Mouse (Mus musculus): ENCODE measurements at regions not wholly inside any gene's neighbourhood (a gene's known extent, or its start where the extent isn't known, plus 50 kb on each side); places are given as distances from the start of the nearest gene placed in this dataset.
A peak's percentile ranks its signal among the peaks of the same experiment; 100 is the strongest.

GRCm38 (mm10) chr10:111789264-111789663 is 183.2 kb upstream of the Krr1 start:
- no peak for DNase-seq

DNA sequence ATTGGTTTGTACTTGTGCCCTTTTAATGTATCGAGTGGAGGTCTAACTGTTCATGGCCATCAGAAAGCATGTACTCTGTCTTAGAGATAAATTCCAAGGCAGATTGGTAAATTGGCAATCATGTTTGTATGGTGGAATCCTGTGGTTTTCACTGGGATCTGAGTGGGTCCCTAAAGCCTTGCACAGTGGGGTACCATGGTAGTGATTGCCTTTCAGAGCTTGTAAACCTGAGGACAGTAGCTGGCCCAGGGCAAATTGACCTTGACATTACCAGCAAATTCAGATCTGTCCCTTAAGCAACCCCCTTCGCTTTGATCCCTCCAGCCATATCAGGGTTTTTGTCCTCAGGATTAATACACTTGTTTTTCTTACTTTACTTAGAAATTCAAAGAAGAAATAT is 181.6 kb upstream of the Krr1 start:
- DNase-seq = no peak

DNA sequence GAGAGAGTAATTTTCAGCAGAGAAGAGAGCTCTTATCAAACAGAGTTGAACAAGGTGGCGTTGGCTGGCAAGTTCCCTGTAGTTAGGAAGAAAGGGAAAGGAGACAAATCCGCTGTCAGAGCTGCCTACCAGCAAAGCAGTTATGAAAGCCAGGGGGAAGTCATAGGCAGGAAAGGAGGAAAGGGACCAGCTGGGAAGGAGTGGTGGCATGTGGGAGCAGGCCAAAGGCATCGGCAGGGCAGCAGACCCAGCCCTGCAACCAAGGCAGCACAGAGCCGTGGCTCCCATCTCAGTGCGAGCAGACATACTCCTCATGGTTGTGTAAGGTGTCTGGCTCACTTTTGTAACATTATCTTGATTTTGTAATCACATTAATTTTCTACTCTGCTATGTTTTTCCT is 177.4 kb upstream of the Krr1 start:
- DNase-seq = peak in 1 of 2 experiments; percentile 34

DNA sequence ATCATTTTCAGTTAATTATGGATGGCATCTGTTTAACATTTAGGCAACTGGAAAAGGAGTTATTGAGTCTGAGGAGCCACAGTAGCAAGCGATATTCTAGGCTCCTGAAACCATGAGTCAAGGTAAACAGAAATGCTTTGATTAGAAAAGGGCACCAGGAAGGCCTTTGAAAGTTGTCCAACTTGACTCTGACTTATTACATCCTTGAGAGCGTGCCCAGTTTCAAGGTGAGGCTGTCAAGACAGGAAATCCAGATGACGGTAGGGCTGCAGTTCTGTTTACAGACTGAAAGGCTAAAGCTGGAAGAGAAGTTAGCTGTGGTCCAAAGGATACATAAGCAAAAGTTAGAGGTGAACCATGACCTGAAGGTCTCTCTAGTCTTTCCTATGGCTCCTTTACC is 176.7 kb upstream of the Krr1 start:
- no peak for DNase-seq

GRCm38 (mm10) chr10:111798851-111799281 is 173.6 kb upstream of the Krr1 start:
- DNase-seq = peak; percentile 26 to 62

DNA sequence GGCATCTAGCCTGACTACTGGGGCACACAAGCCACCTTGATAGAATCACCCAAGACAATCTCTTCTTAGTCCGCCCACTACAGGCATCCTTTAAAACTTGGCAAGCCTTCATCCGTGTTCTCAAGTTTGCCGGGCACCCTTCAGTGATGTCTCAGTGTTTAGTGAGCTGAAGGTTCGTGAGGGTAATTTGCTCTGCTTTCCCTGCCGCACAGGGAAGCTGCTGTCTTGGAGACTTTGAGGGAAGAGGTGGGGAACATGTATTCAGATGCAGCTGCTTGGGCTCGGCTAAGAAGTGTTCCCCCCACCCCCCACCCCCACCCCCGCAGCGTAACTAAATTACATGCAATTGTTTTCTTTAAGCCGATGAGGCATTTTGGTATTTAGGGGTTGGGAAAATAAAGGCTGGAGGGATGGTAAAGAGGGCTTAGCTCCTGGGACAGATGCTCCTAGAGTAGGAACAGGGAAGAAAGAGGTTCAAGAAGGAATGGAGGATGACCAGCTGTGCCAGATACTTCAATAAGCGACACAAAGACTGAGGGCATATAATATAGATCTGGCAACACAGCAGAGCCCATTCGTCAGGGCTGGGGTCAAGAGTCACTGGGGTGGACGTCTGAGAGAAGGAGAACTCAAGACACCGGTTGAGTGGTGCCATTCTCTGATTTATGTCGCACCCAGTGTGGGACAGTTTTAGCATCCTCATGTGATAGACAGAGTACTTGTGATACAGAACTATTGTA is 172.4 kb upstream of the Krr1 start:
- no peak for DNase-seq

GRCm38 (mm10) chr10:111800590-111800935 is 171.9 kb upstream of the Krr1 start:
- DNase-seq = no peak

DNA sequence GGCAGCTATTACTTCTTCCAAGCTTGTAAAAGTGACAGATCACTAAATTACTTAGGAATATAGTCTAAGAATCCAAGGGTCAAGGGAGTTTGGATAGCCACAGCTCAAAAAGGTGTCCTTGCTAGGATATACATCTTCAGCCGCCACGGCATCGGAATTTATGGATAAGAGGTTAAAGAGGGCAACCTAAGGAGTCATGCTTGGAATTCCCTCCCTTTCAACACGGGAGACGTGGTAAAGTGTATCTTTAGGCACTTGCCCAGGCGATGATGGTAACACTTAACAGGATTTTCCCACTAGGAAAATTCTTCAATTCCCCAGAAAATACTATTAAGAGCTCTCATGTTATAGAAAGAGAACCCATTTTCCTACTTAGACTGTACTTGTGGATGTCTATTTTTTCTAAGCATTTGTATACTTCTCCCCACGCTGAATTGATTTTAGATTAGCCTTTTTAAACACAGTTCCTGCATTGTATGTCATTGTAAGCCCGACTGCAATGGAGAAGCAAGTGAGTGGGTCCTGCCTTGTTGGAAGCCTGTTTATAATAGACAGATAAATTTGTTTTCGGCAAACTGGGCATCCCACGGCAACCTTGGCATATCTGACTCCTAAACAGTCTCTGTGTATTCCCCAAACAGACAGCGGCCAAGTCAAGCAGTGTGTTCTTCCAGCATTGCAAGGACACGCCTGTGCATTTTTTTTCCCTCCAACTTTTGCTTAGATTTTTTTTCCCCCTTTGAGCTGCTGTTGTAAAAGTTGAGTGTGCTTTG is 171.3 kb upstream of the Krr1 start:
- peak in 1 of 2 experiments; percentile 26 for DNase-seq

- no peak for DNase-seq
Measured at GRCm38 (mm10) chr10:111801794-111802359, 170.6 kb upstream of the Krr1 start.

DNA sequence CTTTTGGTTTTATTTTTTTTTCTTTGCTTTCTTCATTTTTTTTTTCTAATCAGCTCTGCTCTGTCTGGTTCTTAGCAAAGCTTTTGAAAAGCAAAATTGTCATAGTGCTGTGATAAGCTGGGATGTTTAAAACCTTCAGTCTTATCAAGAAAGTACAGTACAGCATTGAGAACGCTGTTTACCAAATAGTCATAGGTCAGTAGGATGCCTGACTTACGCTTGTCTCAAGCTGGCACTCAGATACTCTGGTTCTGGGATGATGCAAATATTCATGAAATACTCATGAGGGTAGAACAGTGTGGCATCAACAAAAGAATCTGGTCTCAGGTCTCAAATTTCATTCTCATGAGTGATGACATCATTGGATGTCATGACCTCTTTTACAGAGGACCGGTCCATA is 166.1 kb upstream of the Krr1 start:
- DNase-seq = no peak

DNA sequence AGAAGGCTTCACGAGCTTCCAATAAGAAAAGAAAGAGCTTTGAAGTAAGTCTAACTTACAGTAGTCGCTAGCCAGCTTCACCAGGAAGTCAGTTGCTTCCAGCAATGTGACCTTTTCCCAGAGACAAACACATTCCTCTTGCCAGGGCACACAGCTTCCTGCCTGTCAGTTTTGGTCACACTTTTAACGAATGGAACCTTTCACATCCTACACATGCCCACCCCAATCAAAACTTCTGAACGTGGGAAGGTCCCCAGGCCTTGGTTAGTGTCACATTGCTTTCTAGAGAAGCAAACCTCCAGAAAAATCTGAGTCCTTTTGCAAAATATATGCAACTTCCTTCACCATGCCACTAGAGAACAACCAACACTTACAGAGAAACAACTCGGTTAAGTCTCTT is 165.5 kb upstream of the Krr1 start:
- DNase-seq = no peak

DNA sequence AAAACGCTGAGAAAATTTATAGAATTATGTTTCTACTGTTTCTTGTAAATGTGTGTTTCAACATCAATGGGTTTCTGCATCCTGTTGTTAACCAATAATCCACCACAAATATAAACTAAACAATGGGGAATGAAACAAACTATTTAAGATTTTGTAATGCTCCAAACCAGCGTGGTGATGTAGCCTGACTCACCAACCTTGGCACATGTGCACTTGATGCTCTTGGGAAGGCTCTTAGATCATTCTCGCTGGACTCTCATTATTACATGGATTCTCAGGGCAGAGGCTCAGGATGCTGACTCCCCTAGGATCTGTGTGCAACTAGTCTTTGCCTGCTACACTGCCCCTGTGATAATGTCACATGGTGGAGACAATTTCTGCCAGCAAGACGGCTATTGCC is 158.7 kb upstream of the Krr1 start:
- no peak for DNase-seq

- DNase-seq = no peak
Measured at GRCm38 (mm10) chr10:111814648-111815047, 157.8 kb upstream of the Krr1 start.

DNA sequence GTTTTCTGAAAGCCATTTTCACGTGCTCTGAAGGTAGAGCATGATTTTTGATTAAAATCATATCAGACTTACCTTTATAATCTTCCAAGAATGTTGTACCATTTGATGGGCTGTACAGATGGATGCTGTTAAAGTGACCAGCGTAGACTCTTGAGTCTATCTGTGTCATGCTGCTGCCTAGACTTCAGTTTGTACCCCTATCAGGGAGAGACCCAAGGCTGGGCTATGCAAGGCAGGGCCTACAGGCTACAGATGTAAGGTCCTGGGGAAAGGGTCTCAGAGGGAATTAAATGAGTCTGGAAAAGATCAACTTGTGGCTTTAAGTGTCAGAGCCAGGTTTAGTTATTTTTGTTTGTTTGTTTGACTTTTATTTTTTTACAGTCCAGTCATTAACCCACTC is 157.3 kb upstream of the Krr1 start:
- no peak for DNase-seq

GRCm38 (mm10) chr10:111815821-111816599 is 156.5 kb upstream of the Krr1 start:
- DNase-seq = no peak

DNA sequence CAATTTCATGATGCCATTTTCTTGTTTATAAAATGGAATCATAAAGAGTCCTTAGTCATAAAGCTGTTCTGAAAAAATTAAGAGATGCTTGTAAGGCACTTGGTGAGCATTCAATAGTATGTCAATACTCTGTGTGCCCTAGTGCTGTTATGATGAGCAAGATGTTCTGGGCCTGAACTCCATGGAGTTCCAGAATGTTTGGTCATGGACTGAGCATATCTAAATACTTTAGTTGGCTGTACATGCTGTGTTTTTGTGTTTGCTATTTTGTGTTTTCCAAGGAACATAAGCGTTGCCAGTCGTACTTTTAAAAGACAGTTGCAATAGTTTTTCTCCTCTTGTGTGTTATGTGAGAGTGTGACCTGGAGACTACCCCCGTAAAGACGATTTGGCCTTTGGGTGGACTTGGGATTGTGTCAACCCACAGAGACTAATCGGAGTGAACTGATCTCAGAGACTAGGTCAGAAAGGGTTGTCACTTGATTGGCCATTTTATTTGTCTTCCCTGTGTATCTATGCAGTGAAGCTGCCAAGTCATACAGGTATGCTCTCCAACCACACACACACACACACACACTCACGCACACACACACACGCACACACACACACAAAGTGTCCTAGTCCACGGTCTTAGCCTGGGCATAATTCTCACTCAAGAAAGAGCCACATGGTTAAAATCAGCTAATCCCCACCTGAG is 152.6 kb upstream of the Krr1 start:
- DNase-seq = no peak

- no peak for DNase-seq
Measured at GRCm38 (mm10) chr10:111824820-111825219, 147.6 kb upstream of the Krr1 start.

DNA sequence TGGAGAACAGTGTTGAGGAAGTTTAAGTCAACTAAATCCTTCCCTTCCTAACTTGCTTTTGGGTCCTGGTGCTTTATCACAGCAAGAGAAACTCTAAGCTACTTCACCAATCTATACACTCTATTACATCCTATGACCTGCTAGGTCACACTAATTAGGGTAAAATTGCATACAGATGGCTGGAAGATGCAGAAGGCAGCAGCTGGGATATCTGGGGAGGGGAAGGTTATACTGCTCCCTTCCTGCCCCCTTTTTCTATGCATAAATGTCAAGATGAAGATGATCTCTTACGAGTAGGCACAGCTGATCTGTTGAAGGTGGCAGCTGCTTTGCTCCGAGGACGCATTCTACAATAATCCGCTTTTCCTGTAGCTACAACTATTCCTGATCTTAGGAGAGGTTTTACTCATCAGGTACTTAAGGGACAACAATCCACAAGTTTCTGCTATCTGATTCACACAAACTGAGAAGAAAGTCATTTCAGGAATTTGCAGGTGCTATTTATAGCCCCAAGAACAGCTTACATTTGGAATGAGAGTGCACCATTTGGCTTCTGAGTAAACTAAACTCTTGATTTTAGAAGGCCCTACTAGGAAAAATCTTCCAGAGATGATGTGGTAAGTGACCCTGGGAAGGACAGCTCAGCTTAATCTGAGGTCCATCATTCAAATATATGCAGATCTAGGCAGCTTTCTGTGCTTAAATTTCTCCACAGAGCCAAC is 146.3 kb upstream of the Krr1 start:
- no peak for DNase-seq

GRCm38 (mm10) chr10:111827246-111827645 is 145.2 kb upstream of the Krr1 start:
- no peak for DNase-seq

GRCm38 (mm10) chr10:111827930-111828329 is 144.5 kb upstream of the Krr1 start:
- no peak for DNase-seq

GRCm38 (mm10) chr10:111828610-111829009 is 143.9 kb upstream of the Krr1 start:
- DNase-seq = no peak

GRCm38 (mm10) chr10:111829291-111829690 is 143.2 kb upstream of the Krr1 start:
- DNase-seq = no peak

Data from cerebellum, postnatal 14 days (tissue).